Mouse (Mus musculus) C3H10T1/2 (cell line): Measurements from ENCODE around the gene Gm47791. TPM values are rescaled to one million over a fixed set of nuclear protein-coding genes. Genes with fewer than 3 reads are reported as not detected.

Experiments
- polyA plus RNA-seq, 2 experiments: library from polyadenylated mRNA; unstranded; fragments of >200 nt; fragmentation: generic; extraction: Trizol; gene quantifications; one replicate each; pipeline ENCODE4 v1.2.1; 2012; ENCODE audit warnings: missing spikeins in 2 of 2

Gene Gm47791
- not detected for polyA plus RNA-seq

DNA sequence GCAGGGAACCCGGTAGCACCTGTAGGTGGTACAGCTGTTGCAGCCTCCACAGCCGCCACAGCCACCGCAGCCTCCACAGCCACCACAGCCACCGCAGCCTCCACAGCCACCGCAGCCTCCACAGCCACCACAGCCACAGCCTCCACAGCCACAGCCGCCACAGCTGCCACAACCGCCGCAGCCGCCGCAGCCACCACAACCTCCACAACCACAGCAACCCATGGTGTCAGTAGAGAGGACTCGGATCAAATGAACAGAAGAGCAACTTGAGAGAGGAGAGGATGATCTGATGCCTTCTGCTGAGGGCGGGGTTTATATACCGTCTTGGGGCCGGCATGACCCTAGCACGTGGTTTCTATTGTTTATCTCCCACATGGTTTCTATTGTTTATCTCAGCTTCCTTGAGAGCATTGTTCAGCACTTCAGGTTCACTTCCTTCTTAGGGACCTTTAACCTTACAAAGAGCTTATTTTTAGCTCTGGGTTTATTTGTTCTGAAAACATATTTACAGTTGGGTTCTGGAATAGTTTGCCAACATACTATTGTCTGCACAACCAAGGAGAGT is at the start of gene Gm47791:
Gene Gm47791, minus strand, starts transcription at position 222 of the 565 bp plus-strand sequence.

DNA sequence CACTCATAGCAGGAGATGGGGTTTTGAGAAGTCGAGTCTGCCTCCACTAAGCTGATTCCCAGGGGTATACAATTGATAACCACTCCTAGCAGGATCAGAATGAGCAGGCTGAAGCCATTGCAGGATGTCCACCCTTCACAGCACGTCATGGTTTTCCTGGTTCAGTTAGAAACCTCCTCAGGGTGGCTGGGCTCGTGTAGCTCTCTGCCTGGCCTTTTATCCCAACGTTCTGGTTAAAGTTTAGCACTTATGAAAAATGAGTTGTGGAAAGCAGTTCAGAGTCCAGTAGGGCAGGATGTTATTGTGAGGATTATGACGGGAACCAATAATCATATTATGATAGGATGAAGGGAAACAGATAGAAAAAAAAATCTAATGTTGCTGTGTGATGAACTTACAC is 2.8 kb downstream of the Gm47791 start, which contains the start of gene Tm4sf20:
Gene Tm4sf20, minus strand, starts transcription at position 193 of the 400 bp plus-strand sequence.

DNA sequence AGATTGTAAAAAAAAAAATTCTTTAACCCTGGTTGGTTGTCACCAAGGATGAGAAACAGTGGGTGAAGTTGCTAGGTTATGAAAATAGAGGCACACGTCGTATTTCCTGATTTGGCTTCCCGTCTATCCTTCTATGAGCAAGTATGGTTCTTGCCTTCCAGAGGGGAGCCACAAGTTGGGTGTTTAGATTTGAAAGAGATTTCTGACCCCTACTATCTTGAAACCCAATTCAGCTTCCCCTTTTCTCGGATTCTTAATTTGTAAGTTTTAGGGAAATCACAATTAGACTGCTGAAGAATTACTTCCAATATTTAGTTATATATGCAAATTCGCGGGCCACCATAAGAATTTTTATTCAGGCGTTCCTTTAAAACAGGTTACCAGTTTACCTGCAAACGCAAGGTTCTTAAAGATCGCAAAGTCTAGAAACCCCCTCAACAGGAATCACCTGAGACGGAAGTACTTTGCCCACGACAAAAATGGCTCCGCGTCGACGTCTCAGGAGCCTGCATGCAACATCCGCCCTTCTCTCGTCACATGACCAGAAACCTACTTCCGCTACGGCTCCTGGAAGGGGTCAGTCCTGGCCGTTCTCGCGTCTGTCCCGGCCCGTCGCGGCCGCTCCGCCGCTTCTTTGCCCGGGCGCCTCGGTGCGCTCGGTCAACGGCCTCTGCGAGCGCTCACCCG is 46.6 kb downstream of the Gm47791 start, which contains the start of gene Mff:
Gene Mff, plus strand, starts transcription at position 552 of the 687 bp plus-strand sequence.

Other genes starting within 250 kb of the Gm47791 start
- gene Col4a4, start 184.4 kb downstream of the Gm47791 start, polyA plus RNA-seq: under 1 TPM; 0.02 to 0.04 TPM
- under 1 TPM; under 0.01 to 0.01 TPM for gene Col4a3, start 184.3 kb downstream of the Gm47791 start, polyA plus RNA-seq
- 10 to 100 TPM in 1 of 2 experiments, 1 to 10 TPM in 1; 7.8 to 61.5 TPM for gene Mff, start 46.4 kb downstream of the Gm47791 start, polyA plus RNA-seq
- gene Tm4sf20, start 2.8 kb downstream of the Gm47791 start, polyA plus RNA-seq: not detected
- 10 to 100 TPM in 1 of 2 experiments, 1 to 10 TPM in 1; 7.0 to 11.2 TPM for gene Agfg1, start 68.2 kb upstream of the Gm47791 start, polyA plus RNA-seq
- not detected for gene A030005L19Rik, start 142.1 kb upstream of the Gm47791 start, polyA plus RNA-seq
- not detected for gene A030014E15Rik, start 153.7 kb upstream of the Gm47791 start, polyA plus RNA-seq
- gene Gm6217, start 160.2 kb upstream of the Gm47791 start, polyA plus RNA-seq: not detected
- gene A030003K21Rik, start 172.1 kb upstream of the Gm47791 start, polyA plus RNA-seq: not detected
- not detected for gene Gm7544, start 184.8 kb upstream of the Gm47791 start, polyA plus RNA-seq
- not detected for gene Gm47955, start 189.0 kb upstream of the Gm47791 start, polyA plus RNA-seq
- gene Gm47959, start 229.3 kb upstream of the Gm47791 start, polyA plus RNA-seq: not detected